Mouse (Mus musculus) c-Kit-positive CD71-positive TER-119-negative erythroid progenitor cells, embryonic 14.5 days (primary cell): ENCODE results near the gene Sh2d5.

ENCODE experiments used
- DNase-seq: peaks from one replicate; pipeline ENCODE4 v3.0.0-alpha.2; 2013; ENCODE audit warnings: low read depth

The Sh2d5 gene

GRCm38 (mm10) chr4:138261843-138262681 lies 11.9 kb downstream of the Sh2d5 start:
- DNase-seq: peak; percentile 50

GRCm38 (mm10) chr4:138267869-138268268 lies 17.7 kb downstream of the Sh2d5 start:
- DNase-seq: no peak

GRCm38 (mm10) chr4:138272011-138272997 lies 22.1 kb downstream of the Sh2d5 start:
- DNase-seq: no peak

GRCm38 (mm10) chr4:138278346-138278745 lies 28.1 kb downstream of the Sh2d5 start:
- DNase-seq: no peak

GRCm38 (mm10) chr4:138282834-138283233 lies 32.6 kb downstream of the Sh2d5 start:
- peak; percentile 86 for DNase-seq

GRCm38 (mm10) chr4:138286411-138286810 lies 36.2 kb downstream of the Sh2d5 start:
- DNase-seq: no peak

- no peak for DNase-seq
Measured at GRCm38 (mm10) chr4:138288691-138289090, 38.5 kb downstream of the Sh2d5 start.

GRCm38 (mm10) chr4:138292028-138292427 lies 41.8 kb downstream of the Sh2d5 start:
- DNase-seq: no peak

GRCm38 (mm10) chr4:138293261-138293948 lies 43.2 kb downstream of the Sh2d5 start:
- DNase-seq: no peak

- DNase-seq: no peak
Measured at GRCm38 (mm10) chr4:138293949-138294550, 43.8 kb downstream of the Sh2d5 start.

GRCm38 (mm10) chr4:138301271-138301780 lies 51.1 kb downstream of the Sh2d5 start:
- DNase-seq: no peak

GRCm38 (mm10) chr4:138303011-138303410 lies 52.8 kb downstream of the Sh2d5 start:
- DNase-seq: no peak

GRCm38 (mm10) chr4:138303742-138304141 lies 53.5 kb downstream of the Sh2d5 start:
- DNase-seq: no peak

GRCm38 (mm10) chr4:138304340-138305104 lies 54.3 kb downstream of the Sh2d5 start, which contains the start of gene Ddost:
TSS of gene Ddost (plus strand) at chr4:138304730.
- DNase-seq: peak; percentile 99

- DNase-seq: no peak
Measured at GRCm38 (mm10) chr4:138307025-138307424, 56.8 kb downstream of the Sh2d5 start.

- no peak for DNase-seq
Measured at GRCm38 (mm10) chr4:138307739-138308138, 57.5 kb downstream of the Sh2d5 start.

GRCm38 (mm10) chr4:138310311-138310910 lies 60.2 kb downstream of the Sh2d5 start:
- no peak for DNase-seq
